Mouse (Mus musculus): ENCODE data around the gene Olig3. TPM values are rescaled to one million over a fixed set of nuclear protein-coding genes. Genes with fewer than 3 reads are reported as not detected.

Olig3 gene
- polyA plus RNA-seq, 1 experiment, result not detected

DNA sequence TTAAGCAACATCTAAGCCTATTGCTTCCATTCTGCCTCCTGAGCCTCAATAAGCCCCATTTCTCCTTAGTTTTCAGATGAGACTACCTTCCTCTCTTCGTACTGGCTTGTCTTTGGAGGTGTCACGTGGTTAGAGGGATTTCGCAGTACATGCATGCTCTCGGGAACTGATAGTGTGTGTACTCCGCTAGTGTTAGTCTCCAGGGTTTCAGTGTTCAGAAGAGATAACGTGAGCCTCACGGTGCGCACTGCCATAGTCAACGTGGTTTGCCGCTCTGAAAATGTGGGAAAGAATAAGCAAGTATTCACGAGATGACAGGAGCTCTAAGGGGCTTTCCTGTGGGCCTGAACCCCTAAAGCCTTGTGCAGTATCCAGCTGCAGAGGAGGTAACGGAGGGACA is 41.1 kb downstream of the Olig3 start:
- no peak for TF ChIP-seq MYOD1 (IDR thresholded peaks at IDR 0.05; ENCODE audit: control insufficient read depth, insufficient read length, low read depth)
- TF ChIP-seq MAX (IDR thresholded peaks at IDR 0.05), result no peak
- no peak for TF ChIP-seq MYOG (IDR thresholded peaks at IDR 0.05; ENCODE audit: control insufficient read depth, extremely low read depth, insufficient read length)
- TF ChIP-seq FOSL1 (IDR thresholded peaks at IDR 0.05; ENCODE audit: insufficient read depth, low read length, poor library complexity, severe bottlenecking), result no peak
- no peak for TF ChIP-seq CTCF (IDR thresholded peaks at IDR 0.05; ENCODE audit: control insufficient read depth, insufficient read depth, insufficient read length)
- TF ChIP-seq CEBPB (IDR thresholded peaks at IDR 0.05; ENCODE audit: low read depth), result no peak
- TF ChIP-seq USF1 (IDR thresholded peaks at IDR 0.05; ENCODE audit: low read depth), result no peak
- Histone ChIP-seq H3ac (ENCODE audit: control insufficient read depth, insufficient read length, low read depth) (no peak overlapping the region), H3K79me2 (ENCODE audit: control insufficient read depth, insufficient read depth) (no peaks in the 10 kb centered on the region), H3K36me3 (ENCODE audit: control insufficient read depth, insufficient read depth) (no peaks in the 10 kb centered on the region), H3K79me3 (ENCODE audit: low read depth) (no peaks in the 10 kb centered on the region), H3K4me3 (ENCODE audit: insufficient read depth, poor library complexity, severe bottlenecking) (no peak overlapping the region), H3K27me3 (ENCODE audit: control insufficient read depth, insufficient read depth, insufficient read length) (peaks cover 22% of the 10 kb centered on the region)

DNA sequence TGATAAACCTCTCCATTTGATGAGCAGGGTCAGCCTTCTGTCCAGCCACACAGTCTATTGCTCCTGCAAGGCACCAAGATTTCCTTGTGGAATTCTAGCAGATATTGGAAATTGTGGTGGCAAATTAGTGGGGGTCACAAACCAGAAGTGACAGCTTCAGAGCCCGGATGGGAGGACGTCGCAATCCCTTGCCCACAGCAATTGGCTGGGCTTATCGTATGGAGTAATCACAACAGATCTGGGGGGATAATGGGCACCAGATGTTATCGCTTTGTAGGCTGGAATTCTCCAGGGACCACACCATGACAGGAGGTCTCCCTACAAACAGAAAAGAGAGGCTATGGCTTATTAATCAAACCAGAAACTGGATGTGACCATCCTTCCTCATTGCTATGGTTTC is 44.8 kb downstream of the Olig3 start:
- H3K36me3 ChIP-seq (ENCODE audit: control insufficient read depth, insufficient read depth), result no peaks in the 10 kb centered on the region
- H3K4me3 ChIP-seq (ENCODE audit: insufficient read depth, poor library complexity, severe bottlenecking), result no peak overlapping the region
- TF ChIP-seq MYOD1 (IDR thresholded peaks at IDR 0.05; ENCODE audit: control insufficient read depth, insufficient read length, low read depth), result no peak
- no peak for TF ChIP-seq USF1 (IDR thresholded peaks at IDR 0.05; ENCODE audit: low read depth)
- TF ChIP-seq CTCF (IDR thresholded peaks at IDR 0.05; ENCODE audit: control insufficient read depth, insufficient read depth, insufficient read length), result no peak
- no peak for TF ChIP-seq MYOG (IDR thresholded peaks at IDR 0.05; ENCODE audit: control insufficient read depth, extremely low read depth, insufficient read length)
- TF ChIP-seq MAX (IDR thresholded peaks at IDR 0.05), result no peak
- no peak for TF ChIP-seq FOSL1 (IDR thresholded peaks at IDR 0.05; ENCODE audit: insufficient read depth, low read length, poor library complexity, severe bottlenecking)
- no peak for TF ChIP-seq CEBPB (IDR thresholded peaks at IDR 0.05; ENCODE audit: low read depth)
- H3K79me2 ChIP-seq (ENCODE audit: control insufficient read depth, insufficient read depth), result no peaks in the 10 kb centered on the region
- no peak overlapping the region for H3ac ChIP-seq (ENCODE audit: control insufficient read depth, insufficient read length, low read depth)
- H3K27me3 ChIP-seq (ENCODE audit: control insufficient read depth, insufficient read depth, insufficient read length), result peaks cover 32% of the 10 kb centered on the region
- no peaks in the 10 kb centered on the region for H3K79me3 ChIP-seq (ENCODE audit: low read depth)

- no peak overlapping the region for H3ac ChIP-seq (ENCODE audit: control insufficient read depth, insufficient read length, low read depth)
- no peaks in the 10 kb centered on the region for H3K36me3 ChIP-seq (ENCODE audit: control insufficient read depth, insufficient read depth)
- TF ChIP-seq MYOD1 (IDR thresholded peaks at IDR 0.05; ENCODE audit: control insufficient read depth, insufficient read length, low read depth), result no peak
- TF ChIP-seq CEBPB (IDR thresholded peaks at IDR 0.05; ENCODE audit: low read depth), result no peak
- no peak for TF ChIP-seq FOSL1 (IDR thresholded peaks at IDR 0.05; ENCODE audit: insufficient read depth, low read length, poor library complexity, severe bottlenecking)
- no peak for TF ChIP-seq USF1 (IDR thresholded peaks at IDR 0.05; ENCODE audit: low read depth)
- no peak for TF ChIP-seq CTCF (IDR thresholded peaks at IDR 0.05; ENCODE audit: control insufficient read depth, insufficient read depth, insufficient read length)
- no peak for TF ChIP-seq MAX (IDR thresholded peaks at IDR 0.05)
- TF ChIP-seq MYOG (IDR thresholded peaks at IDR 0.05; ENCODE audit: control insufficient read depth, extremely low read depth, insufficient read length), result no peak
- H3K4me3 ChIP-seq (ENCODE audit: insufficient read depth, poor library complexity, severe bottlenecking), result no peak overlapping the region
- peaks cover 20% of the 10 kb centered on the region for H3K27me3 ChIP-seq (ENCODE audit: control insufficient read depth, insufficient read depth, insufficient read length)
- H3K79me3 ChIP-seq (ENCODE audit: low read depth), result no peaks in the 10 kb centered on the region
- H3K79me2 ChIP-seq (ENCODE audit: control insufficient read depth, insufficient read depth), result no peaks in the 10 kb centered on the region
Measured at GRCm38 (mm10) chr10:19404401-19404800, 48.1 kb downstream of the Olig3 start.

GRCm38 (mm10) chr10:19405959-19406358 is 49.6 kb downstream of the Olig3 start:
- peaks cover 14% of the 10 kb centered on the region for H3K27me3 ChIP-seq (ENCODE audit: control insufficient read depth, insufficient read depth, insufficient read length)
- H3K79me3 ChIP-seq (ENCODE audit: low read depth), result no peaks in the 10 kb centered on the region
- TF ChIP-seq MAX (IDR thresholded peaks at IDR 0.05) (no peak), USF1 (IDR thresholded peaks at IDR 0.05; ENCODE audit: low read depth) (no peak), MYOD1 (IDR thresholded peaks at IDR 0.05; ENCODE audit: control insufficient read depth, insufficient read length, low read depth) (no peak), CEBPB (IDR thresholded peaks at IDR 0.05; ENCODE audit: low read depth) (no peak), FOSL1 (IDR thresholded peaks at IDR 0.05; ENCODE audit: insufficient read depth, low read length, poor library complexity, severe bottlenecking) (no peak)

GRCm38 (mm10) chr10:19407168-19407567 is 50.8 kb downstream of the Olig3 start:
- H3K27me3 ChIP-seq (ENCODE audit: control insufficient read depth, insufficient read depth, insufficient read length), result peaks cover 11% of the 10 kb centered on the region
- H3K36me3 ChIP-seq (ENCODE audit: control insufficient read depth, insufficient read depth), result no peaks in the 10 kb centered on the region
- H3K79me2 ChIP-seq (ENCODE audit: control insufficient read depth, insufficient read depth), result no peaks in the 10 kb centered on the region
- H3K4me3 ChIP-seq (ENCODE audit: insufficient read depth, poor library complexity, severe bottlenecking), result no peak overlapping the region
- no peak for TF ChIP-seq CTCF (IDR thresholded peaks at IDR 0.05; ENCODE audit: control insufficient read depth, insufficient read depth, insufficient read length)
- TF ChIP-seq FOSL1 (IDR thresholded peaks at IDR 0.05; ENCODE audit: insufficient read depth, low read length, poor library complexity, severe bottlenecking), result no peak
- no peak for TF ChIP-seq MAX (IDR thresholded peaks at IDR 0.05)
- TF ChIP-seq MYOG (IDR thresholded peaks at IDR 0.05; ENCODE audit: control insufficient read depth, extremely low read depth, insufficient read length), result no peak
- TF ChIP-seq USF1 (IDR thresholded peaks at IDR 0.05; ENCODE audit: low read depth), result no peak
- no peak for TF ChIP-seq CEBPB (IDR thresholded peaks at IDR 0.05; ENCODE audit: low read depth)
- TF ChIP-seq MYOD1 (IDR thresholded peaks at IDR 0.05; ENCODE audit: control insufficient read depth, insufficient read length, low read depth), result no peak
- no peak overlapping the region for H3ac ChIP-seq (ENCODE audit: control insufficient read depth, insufficient read length, low read depth)
- H3K79me3 ChIP-seq (ENCODE audit: low read depth), result no peaks in the 10 kb centered on the region

More at GRCm38 (mm10) chr10:19405959-19406358, 49.6 kb downstream of the Olig3 start:
- H3K79me2 ChIP-seq (ENCODE audit: control insufficient read depth, insufficient read depth), result no peaks in the 10 kb centered on the region
- no peak overlapping the region for H3ac ChIP-seq (ENCODE audit: control insufficient read depth, insufficient read length, low read depth)
- no peaks in the 10 kb centered on the region for H3K36me3 ChIP-seq (ENCODE audit: control insufficient read depth, insufficient read depth)
- H3K4me3 ChIP-seq (ENCODE audit: insufficient read depth, poor library complexity, severe bottlenecking), result no peak overlapping the region

Other genes with a start within 250 kb of the Olig3 start
- gene Ifngr1, start 235.4 kb downstream of the Olig3 start, polyA plus RNA-seq (2012; fragmentation: generic; extraction: Trizol), result 11.8 TPM

Data from C2C12 (cell line).